Mouse (Mus musculus): ENCODE measurements around the gene Xrcc6. TPM values are rescaled to one million over a fixed set of nuclear protein-coding genes. Genes with fewer than 3 reads are reported as not detected.

Gene Xrcc6
- total RNA-seq, 2 experiments from 2014 or later = 55.8 to 88.9 TPM

GRCm38 (mm10) chr15:82073490-82073889 is 85.9 kb downstream of the Xrcc6 start:
- DNase-seq (ENCODE audit: low spot score in 2 of 2) = no peak

- DNase-seq (ENCODE audit: low spot score in 2 of 2) = no peak
Observed at GRCm38 (mm10) chr15:82079883-82080282, 92.2 kb downstream of the Xrcc6 start.

GRCm38 (mm10) chr15:82081161-82081560 is 93.5 kb downstream of the Xrcc6 start:
- no peak for DNase-seq (ENCODE audit: low spot score in 2 of 2)

- DNase-seq (ENCODE audit: low spot score in 2 of 2) = no peak
Observed at GRCm38 (mm10) chr15:82085606-82086005, 98.0 kb downstream of the Xrcc6 start.

GRCm38 (mm10) chr15:82086131-82086530 is 98.5 kb downstream of the Xrcc6 start:
- no peak for DNase-seq (ENCODE audit: low spot score in 2 of 2)

- DNase-seq (ENCODE audit: low spot score in 2 of 2) = no peak
Observed at GRCm38 (mm10) chr15:82087266-82087665, 99.6 kb downstream of the Xrcc6 start.

Other genes starting within 250 kb of the Xrcc6 start
- 10 to 100 TPM; 68.9 to 69.9 TPM for gene Zc3h7b, start 242.8 kb upstream of the Xrcc6 start, total RNA-seq (2021)
- gene Rangap1, start 242.3 kb upstream of the Xrcc6 start, total RNA-seq (2021) = 10 to 100 TPM; 69.7 to 70.0 TPM
- 10 to 100 TPM; 45.0 to 46.9 TPM for gene Tef, start 185.4 kb upstream of the Xrcc6 start, total RNA-seq (2021)
- gene Tob2, start 129.0 kb upstream of the Xrcc6 start, total RNA-seq (2021) = 100 to 1,000 TPM; 103 to 121 TPM
- 10 to 100 TPM; 54.3 to 55.6 TPM for gene Phf5a, start 115.9 kb upstream of the Xrcc6 start, total RNA-seq (2021)
- gene Aco2, start 115.5 kb upstream of the Xrcc6 start, total RNA-seq (2021) = 1,000 to 10,000 TPM in 1 of 2 experiments, 100 to 1,000 TPM in 1; 791 to 1,455 TPM
- gene Polr3h, start 61.6 kb upstream of the Xrcc6 start, total RNA-seq (2021) = 10 to 100 TPM; 16.2 to 19.9 TPM
- 1 to 10 TPM; 6.9 to 9.2 TPM for gene Csdc2, start 51.1 kb upstream of the Xrcc6 start, total RNA-seq (2021)
- gene Pmm1, start 26.9 kb upstream of the Xrcc6 start, total RNA-seq (2021) = 10 to 100 TPM; 58.0 to 85.4 TPM
- not detected for gene 1700029P11Rik, start 7.3 kb upstream of the Xrcc6 start, total RNA-seq (2021)
- gene Desi1, start 46.0 kb downstream of the Xrcc6 start, total RNA-seq (2021) = 100 to 1,000 TPM in 1 of 2 experiments, 10 to 100 TPM in 1; 52.7 to 123 TPM
- 10 to 100 TPM; 80.5 to 99.1 TPM for gene Snu13, start 59.8 kb downstream of the Xrcc6 start, total RNA-seq (2021)
- gene 4930407I10Rik, start 71.3 kb downstream of the Xrcc6 start, total RNA-seq (2021) = not detected
- gene Mei1, start 82.2 kb downstream of the Xrcc6 start, total RNA-seq (2021) = 1 to 10 TPM in 1 of 2 experiments, under 1 TPM in 1; 0.58 to 4.1 TPM
- gene Ccdc134, start 140.1 kb downstream of the Xrcc6 start, total RNA-seq (2021) = 1 to 10 TPM; 6.7 to 8.9 TPM
- 100 to 1,000 TPM in 1 of 2 experiments, 10 to 100 TPM in 1; 79.3 to 109 TPM for gene Srebf2, start 159.3 kb downstream of the Xrcc6 start, total RNA-seq (2021)
- gene Shisa8, start 225.0 kb downstream of the Xrcc6 start, total RNA-seq (2021) = under 1 TPM; 0.13 to 0.27 TPM
- under 1 TPM; 0.16 to 0.17 TPM for gene Tnfrsf13c, start 236.5 kb downstream of the Xrcc6 start, total RNA-seq (2021)

Data from adrenal gland, adult 18-20 months (tissue).